Mouse (Mus musculus): ENCODE results near the gene Cacna1g.

Cacna1g gene

DNA sequence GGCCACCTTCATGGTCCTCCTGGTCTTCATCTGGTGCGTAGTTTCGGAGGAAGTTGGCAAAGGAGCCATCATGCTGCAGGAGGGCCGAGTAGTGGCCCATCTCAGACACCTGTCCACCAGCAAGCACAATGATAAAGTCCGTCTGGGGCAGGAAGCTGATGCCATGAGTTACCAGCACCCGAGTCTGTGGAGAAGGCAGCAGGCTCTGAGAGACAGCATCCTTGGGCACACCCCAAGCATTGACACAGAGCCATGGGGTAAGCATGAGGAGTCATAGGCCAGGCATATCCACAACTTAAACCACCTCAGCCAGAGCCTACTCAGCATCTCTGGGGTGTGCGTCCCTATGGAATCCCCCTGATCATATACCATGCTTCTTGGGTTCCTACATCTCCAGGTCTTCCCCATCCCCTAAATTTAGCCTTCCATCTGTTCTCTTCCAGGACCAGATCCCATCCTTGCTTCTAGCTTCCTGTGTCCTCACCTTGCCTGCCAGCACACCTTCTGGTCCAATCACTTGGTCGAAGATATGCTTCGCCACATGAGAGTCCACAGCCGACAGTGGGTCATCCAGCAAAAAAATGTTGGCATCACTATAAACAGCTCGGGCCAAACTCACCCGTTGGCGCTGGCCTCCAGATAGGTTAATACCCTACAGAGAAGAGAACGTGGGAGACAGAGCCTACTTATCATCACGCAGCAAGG is 112.7 kb downstream of the Cacna1g start:
- no peak for DNase-seq (ENCODE audit: low spot score in 2 of 2)

GRCm38 (mm10) chr11:94359168-94359567 is 114.8 kb downstream of the Cacna1g start:
- DNase-seq (ENCODE audit: low spot score in 2 of 2), result no peak
